ENCODE assay signal across 11 mouse cellular contexts in genomic region chr5:30909300-30909659, GRCm38 (mm10). TPM values are rescaled to one million over a fixed set of nuclear protein-coding genes. Genes with fewer than 3 reads are reported as not detected.
DNase-seq lines count a peak whose midpoint lies in the region; ATAC-seq lines count a peak whose summit lies in the region.
"Had no signal": no experiment of that assay in that cellular context is flagged by ENCODE, and none has a peak within 500 bp of the region (broad histone marks: within the 10 kb centered on the region; RNA-seq: fewer than 3 reads in every experiment).

No protein-coding gene starts in this region.

- WGBS in lung, embryonic 15.5 days: 22% methylated on average over 7 of the region's 7 CpGs
- 18% methylated on average over 7 of the region's 7 CpGs for WGBS in heart, embryonic 13.5 days
- 20% methylated on average over 7 of the region's 7 CpGs for whole genome bisulfite sequencing in stomach, embryonic 16.5 days

- no peak for ATAC-seq in lung, embryonic 15.5 days (ENCODE audit: borderline replicate concordance, extremely low read depth, low FRiP score, low TSS enrichment)
- ATAC-seq in heart, embryonic 13.5 days (ENCODE audit: extremely low read depth, insufficient number of reproducible peaks, low FRiP score, low TSS enrichment): no peak
- ATAC-seq in stomach, embryonic 16.5 days (ENCODE audit: insufficient read depth, low FRiP score): no peak

- peaks cover 55% of the 10 kb centered on the region for H3K4me1 ChIP-seq in lung, embryonic 15.5 days
- H3K4me1 ChIP-seq in heart, embryonic 13.5 days: peaks cover 86% of the 10 kb centered on the region
- peaks cover 46% of the 10 kb centered on the region for H3K4me1 ChIP-seq in stomach, embryonic 16.5 days (ENCODE audit: control insufficient read depth, insufficient read depth, low read length)

- no peaks in the 10 kb centered on the region for H3K9me3 ChIP-seq in lung, embryonic 15.5 days
- H3K9me3 ChIP-seq in heart, embryonic 13.5 days: no peaks in the 10 kb centered on the region
- H3K9me3 ChIP-seq in stomach, embryonic 16.5 days (replicated peaks; ENCODE audit: control insufficient read depth, low read length): no peaks in the 10 kb centered on the region
- H3K9me3 ChIP-seq: midbrain, embryonic 12.5 days had no signal

- no peak overlapping the region for H3K4me3 ChIP-seq in lung, embryonic 15.5 days
- H3K4me3 ChIP-seq in heart, embryonic 13.5 days: no peak overlapping the region
- no peak overlapping the region for H3K4me3 ChIP-seq in stomach, embryonic 16.5 days (replicated peaks; ENCODE audit: low read length)
- H3K4me3 ChIP-seq: midbrain, embryonic 12.5 days had no signal

- H3K4me2 ChIP-seq in lung, embryonic 15.5 days: no peak overlapping the region
- H3K4me2 ChIP-seq in heart, embryonic 13.5 days: peak overlapping the region; percentile 95
- peak overlapping the region; percentile 72 for H3K4me2 ChIP-seq in stomach, embryonic 16.5 days (ENCODE audit: low read depth, low read length)
- H3K4me2 ChIP-seq: midbrain, embryonic 12.5 days had no signal

- H3K36me3 ChIP-seq in lung, embryonic 15.5 days: peaks cover 19% of the 10 kb centered on the region
- peaks cover 19% of the 10 kb centered on the region for H3K36me3 ChIP-seq in heart, embryonic 13.5 days
- no peaks in the 10 kb centered on the region for H3K36me3 ChIP-seq in stomach, embryonic 16.5 days (ENCODE audit: control insufficient read depth, insufficient read depth, low read length)

- no peak for DNase-seq in lung, postnatal 25 days (ENCODE audit: low spot score)
- peak; percentile 85 to 87 for DNase-seq in kidney, postnatal 25 days
- no peak for DNase-seq in layer of hippocampus, postnatal 14 days (ENCODE audit: low spot score in 2 of 2)
- no peak for DNase-seq in spleen, postnatal 10 days (ENCODE audit: low spot score in 2 of 2)
- DNase-seq in cerebellum, adult 11-12 months: no peak
- DNase-seq: gastrocnemius, postnatal 36 days; right cerebral cortex, postnatal 25 days had no signal

- peak overlapping the region; percentile 95 for H3K27ac ChIP-seq in lung, embryonic 15.5 days
- peak overlapping the region; percentile 99 for H3K27ac ChIP-seq in heart, embryonic 13.5 days (replicated peaks)
- H3K27ac ChIP-seq in stomach, embryonic 16.5 days (ENCODE audit: low read length): peak overlapping the region; percentile 98
- H3K27ac ChIP-seq: midbrain, embryonic 12.5 days had no signal

- H3K27me3 ChIP-seq in lung, embryonic 15.5 days: no peaks in the 10 kb centered on the region
- H3K27me3 ChIP-seq in heart, embryonic 13.5 days (replicated peaks): no peaks in the 10 kb centered on the region
- H3K27me3 ChIP-seq in stomach, embryonic 16.5 days (ENCODE audit: control insufficient read depth, insufficient read depth, low read length): no peaks in the 10 kb centered on the region

- 0 out of 2 replicates have a peak overlapping the region, but pooled peaks have one; percentile 1 for H3K9ac ChIP-seq in lung, embryonic 15.5 days
- peak overlapping the region; percentile 94 for H3K9ac ChIP-seq in heart, embryonic 13.5 days
- H3K9ac ChIP-seq in stomach, embryonic 16.5 days (ENCODE audit: low read length): peak overlapping the region; percentile 75; the same call in 1 of the 2 replicates
- H3K9ac ChIP-seq: midbrain, embryonic 12.5 days had no signal

RNA-seq across cellular contexts. Expression of gene Ost4, which starts 1.7 kb away (rescaled TPM):
- 421 and 449 TPM in 2 replicates for polyA plus RNA-seq in lung, embryonic 15.5 days (2015; fragmentation: Nextera tagmentation; extraction: Ambion mirVana)
- polyA plus RNA-seq in heart, embryonic 13.5 days (2015; fragmentation: Nextera tagmentation; extraction: Ambion mirVana): 421 and 441 TPM in 2 replicates
- 434 and 465 TPM in 2 replicates for polyA plus RNA-seq in stomach, embryonic 16.5 days (2015; fragmentation: Nextera tagmentation; extraction: Ambion mirVana)
- 100 to 1,000 TPM; 100 to 108 TPM for total RNA-seq in layer of hippocampus, postnatal 14 days (2021)

RNA-seq across cellular contexts. Expression of gene Emilin1, which starts 3.9 kb away (rescaled TPM):
- polyA plus RNA-seq in lung, embryonic 15.5 days (2015; fragmentation: Nextera tagmentation; extraction: Ambion mirVana): 228 and 233 TPM in 2 replicates
- polyA plus RNA-seq in heart, embryonic 13.5 days (2015; fragmentation: Nextera tagmentation; extraction: Ambion mirVana): 166 and 168 TPM in 2 replicates
- polyA plus RNA-seq in stomach, embryonic 16.5 days (2015; fragmentation: Nextera tagmentation; extraction: Ambion mirVana): 245 and 257 TPM in 2 replicates
- 1 to 10 TPM; 3.9 to 4.5 TPM for total RNA-seq in layer of hippocampus, postnatal 14 days (2021)

RNA-seq across cellular contexts. Expression of gene Khk, which starts 12.0 kb away (rescaled TPM):
- 11.8 and 14.6 TPM in 2 replicates for polyA plus RNA-seq in lung, embryonic 15.5 days (2015; fragmentation: Nextera tagmentation; extraction: Ambion mirVana)
- polyA plus RNA-seq in heart, embryonic 13.5 days (2015; fragmentation: Nextera tagmentation; extraction: Ambion mirVana): 10.2 and 11.7 TPM in 2 replicates
- polyA plus RNA-seq in stomach, embryonic 16.5 days (2015; fragmentation: Nextera tagmentation; extraction: Ambion mirVana): 28.8 and 31.8 TPM in 2 replicates
- 10 to 100 TPM; 11.5 to 12.9 TPM for total RNA-seq in layer of hippocampus, postnatal 14 days (2021)

RNA-seq across cellular contexts. Expression of gene Agbl5, which starts 20.8 kb away (rescaled TPM):
- polyA plus RNA-seq in lung, embryonic 15.5 days (2015; fragmentation: Nextera tagmentation; extraction: Ambion mirVana): 20.4 and 21.0 TPM in 2 replicates
- 9.9 and 11.5 TPM in 2 replicates for polyA plus RNA-seq in heart, embryonic 13.5 days (2015; fragmentation: Nextera tagmentation; extraction: Ambion mirVana)
- 16.7 and 18.4 TPM in 2 replicates for polyA plus RNA-seq in stomach, embryonic 16.5 days (2015; fragmentation: Nextera tagmentation; extraction: Ambion mirVana)
- total RNA-seq in layer of hippocampus, postnatal 14 days (2021): 10 to 100 TPM; 12.7 to 14.7 TPM

RNA-seq across cellular contexts. Expression of gene Cgref1, which starts 36.1 kb away (rescaled TPM):
- 2.3 and 2.4 TPM in 2 replicates for polyA plus RNA-seq in lung, embryonic 15.5 days (2015; fragmentation: Nextera tagmentation; extraction: Ambion mirVana)
- 3.9 and 4.7 TPM in 2 replicates for polyA plus RNA-seq in heart, embryonic 13.5 days (2015; fragmentation: Nextera tagmentation; extraction: Ambion mirVana)
- polyA plus RNA-seq in stomach, embryonic 16.5 days (2015; fragmentation: Nextera tagmentation; extraction: Ambion mirVana): 12.3 and 14.3 TPM in 2 replicates
- total RNA-seq in layer of hippocampus, postnatal 14 days (2021): 10 to 100 TPM; 24.6 to 26.9 TPM

Comparison
In these comparisons a context has a peak if more than half of its experiments do, and no peak if none do; other contexts are left out.
1. H3K9ac ChIP-seq: peak in every context shown above with its lines; median percentile 94 in heart, embryonic 13.5 days; 75 in stomach, embryonic 16.5 days; 1 in lung, embryonic 15.5 days.
2. DNase-seq: peak in kidney, postnatal 25 days (2 of 2); none in lung, postnatal 25 days (single experiment), layer of hippocampus, postnatal 14 days (0 of 2), spleen, postnatal 10 days (0 of 2) and cerebellum, adult 11-12 months (single experiment).
3. Peak in every context shown above with its lines, with median percentiles within 50 percentile points of each other: H3K27ac ChIP-seq.